Mouse (Mus musculus) erythroblast, embryonic 14.5 days (primary cell): ENCODE data around the gene Vps13c. TPM values are rescaled to one million over a fixed set of nuclear protein-coding genes. Genes with fewer than 3 reads are reported as not detected.

ENCODE experiments used
- H3K27me3 ChIP-seq: 2 replicates; pipeline ENCODE4 v1.6.1; 2012; ENCODE audit warnings: inconsistent platforms; ENCODE audit not compliant: control insufficient read depth
- H3K36me3 ChIP-seq: 2 replicates; pipeline ENCODE4 v1.6.1; 2012; ENCODE audit warnings: mild to moderate bottlenecking, inconsistent platforms; ENCODE audit not compliant: control insufficient read depth
- H3K4me1 ChIP-seq: 2 replicates; pipeline ENCODE4 v1.6.1; 2012; ENCODE audit warnings: inconsistent platforms; ENCODE audit not compliant: control insufficient read depth
- H3K4me3 ChIP-seq: replicated peaks from 2 replicates; pipeline ENCODE3; 2012; ENCODE audit warnings: moderate library complexity, mild to moderate bottlenecking, inconsistent platforms
- H3K9me3 ChIP-seq: 2 replicates; pipeline ENCODE4 v1.6.1; 2012; ENCODE audit warnings: low read length, inconsistent platforms, mixed read lengths; ENCODE audit not compliant: control insufficient read depth
- GATA1 ChIP-seq: IDR thresholded peaks from 2 replicates; pipeline ENCODE4 v1.6.1; 2012; ENCODE audit warnings: low read length, inconsistent platforms, mixed read lengths
- TAL1 ChIP-seq: IDR thresholded peaks from 3 replicates; pipeline ENCODE4 v1.6.1; 2012; ENCODE audit warnings: low read length, inconsistent platforms, mixed read lengths
- polyA plus RNA-seq: library from polyadenylated mRNA; stranded (reverse); fragments of >175 nt; gene quantifications from 2 replicates; pipeline ENCODE4 v1.2.3, GENCODE M21; 2012

The Vps13c gene
- polyA plus RNA-seq, 1 experiment = 0.26 TPM

GRCm38 (mm10) chr9:67869691-67870450, 29.7 kb downstream of the Vps13c start:
- Histone ChIP-seq H3K9me3 (no peaks in the 10 kb centered on the region), H3K4me3 (no peak overlapping the region), H3K36me3 (peaks cover 50% of the 10 kb centered on the region), H3K4me1 (peaks cover 60% of the 10 kb centered on the region), H3K27me3 (no peaks in the 10 kb centered on the region)
- no peak for TF ChIP-seq TAL1
- no peak for TF ChIP-seq GATA1

GRCm38 (mm10) chr9:67874522-67875222, 34.5 kb downstream of the Vps13c start:
- no peaks in the 10 kb centered on the region for H3K27me3 ChIP-seq
- peaks cover 47% of the 10 kb centered on the region for H3K36me3 ChIP-seq
- no peaks in the 10 kb centered on the region for H3K9me3 ChIP-seq
- H3K4me1 ChIP-seq = peaks cover 78% of the 10 kb centered on the region
- TF ChIP-seq TAL1 (peak; percentile 9; the same call in 1 of the 3 replicates), GATA1 (no peak)
- H3K4me3 ChIP-seq = no peak overlapping the region

GRCm38 (mm10) chr9:67875337-67875736, 35.1 kb downstream of the Vps13c start:
- Histone ChIP-seq H3K4me1 (peaks cover 72% of the 10 kb centered on the region), H3K9me3 (no peaks in the 10 kb centered on the region), H3K27me3 (no peaks in the 10 kb centered on the region), H3K4me3 (no peak overlapping the region), H3K36me3 (peaks cover 41% of the 10 kb centered on the region)
- TF ChIP-seq GATA1 (no peak), TAL1 (no peak)

GRCm38 (mm10) chr9:67877081-67877718, 37.0 kb downstream of the Vps13c start:
- Histone ChIP-seq H3K4me1 (peaks cover 60% of the 10 kb centered on the region), H3K36me3 (peaks cover 50% of the 10 kb centered on the region), H3K4me3 (peak overlapping the region; percentile 37), H3K27me3 (no peaks in the 10 kb centered on the region), H3K9me3 (no peaks in the 10 kb centered on the region)
- TF ChIP-seq GATA1 (peak; percentile 69), TAL1 (peak; percentile 54)

GRCm38 (mm10) chr9:67878197-67878769, 38.1 kb downstream of the Vps13c start:
- Histone ChIP-seq H3K9me3 (no peaks in the 10 kb centered on the region), H3K36me3 (peaks cover 49% of the 10 kb centered on the region), H3K4me1 (peaks cover 53% of the 10 kb centered on the region), H3K27me3 (no peaks in the 10 kb centered on the region), H3K4me3 (peak overlapping the region; percentile 37)
- 0 out of 2 replicates have a peak, but pooled peaks have one; percentile 17 for TF ChIP-seq GATA1
- TF ChIP-seq TAL1 = no peak

- TF ChIP-seq GATA1 (no peak), TAL1 (no peak)
- Histone ChIP-seq H3K4me1 (peaks cover 12% of the 10 kb centered on the region), H3K4me3 (no peak overlapping the region), H3K9me3 (no peaks in the 10 kb centered on the region), H3K36me3 (peaks cover 71% of the 10 kb centered on the region), H3K27me3 (no peaks in the 10 kb centered on the region)
Observed at GRCm38 (mm10) chr9:67883349-67883984, 43.3 kb downstream of the Vps13c start.

- TF ChIP-seq TAL1 (no peak), GATA1 (no peak)
- H3K4me1 ChIP-seq = peaks cover 7% of the 10 kb centered on the region
- H3K9me3 ChIP-seq = no peaks in the 10 kb centered on the region
- no peak overlapping the region for H3K4me3 ChIP-seq
- no peaks in the 10 kb centered on the region for H3K27me3 ChIP-seq
- peaks cover 70% of the 10 kb centered on the region for H3K36me3 ChIP-seq
Observed at GRCm38 (mm10) chr9:67884095-67884494, 43.9 kb downstream of the Vps13c start.

- Histone ChIP-seq H3K4me3 (no peak overlapping the region), H3K4me1 (no peaks in the 10 kb centered on the region), H3K36me3 (peaks cover 75% of the 10 kb centered on the region), H3K9me3 (no peaks in the 10 kb centered on the region), H3K27me3 (no peaks in the 10 kb centered on the region)
- TF ChIP-seq TAL1 = no peak
Observed at GRCm38 (mm10) chr9:67886981-67887720, 47.0 kb downstream of the Vps13c start.
